Mouse (Mus musculus) gastrocnemius, postnatal 10 days (tissue): Measurements from ENCODE around the gene Mtmr6. TPM values are rescaled to one million over a fixed set of nuclear protein-coding genes. Genes with fewer than 3 reads are reported as not detected.

Experiments used
- DNase-seq: peaks from one replicate; pipeline ENCODE4 v3.0.0; 2021; ENCODE audit warnings: mixed read lengths
- long read RNA-seq, 2 experiments: library from polyadenylated mRNA; stranded (forward); transcript quantifications; one replicate each; pipeline ENCODE4 v2.0.0; 2021
- total RNA-seq, 2 experiments: library from RNA; stranded (reverse); gene quantifications; 2 replicates each; pipeline ENCODE4 v1.2.3; 2021

Gene Mtmr6
- 10 to 100 TPM; 28.1 to 29.9 TPM for total RNA-seq
- long read RNA-seq, experiment 1, transcript Mtmr6-201 (14 exons, 3,813 nt) = major isoform, 66 of 79 reads
- long read RNA-seq, experiment 1, partial matches to known transcripts = 1 of 79 reads
- long read RNA-seq, experiment 1, other reads (novel, unspliced or antisense) = 11 of 79 reads
- long read RNA-seq, experiment 2, transcript Mtmr6-201 (14 exons, 3,813 nt) = major isoform, 54 of 65 reads
- long read RNA-seq, experiment 2, partial matches to known transcripts = 5 of 65 reads
- long read RNA-seq, experiment 2, other reads (novel, unspliced or antisense) = 6 of 65 reads

GRCm38 (mm10) chr14:60264990-60265876 is at the start of gene Mtmr6:
Gene Mtmr6 (plus strand): TSS chr14:60265228.
- DNase-seq = peak; percentile 89

GRCm38 (mm10) chr14:60216125-60216524 is 48.9 kb upstream of the Mtmr6 start:
- DNase-seq = no peak

GRCm38 (mm10) chr14:60217616-60218015 is 47.4 kb upstream of the Mtmr6 start:
- DNase-seq = no peak

GRCm38 (mm10) chr14:60219886-60220285 is 45.1 kb upstream of the Mtmr6 start:
- DNase-seq = no peak

- DNase-seq = no peak
These were observed 26.5 kb upstream of the Mtmr6 start for GRCm38 (mm10) chr14:60238551-60238950.

GRCm38 (mm10) chr14:60250366-60250765 is 14.7 kb upstream of the Mtmr6 start:
- no peak for DNase-seq

GRCm38 (mm10) chr14:60250879-60251278 is 14.1 kb upstream of the Mtmr6 start:
- no peak for DNase-seq

GRCm38 (mm10) chr14:60251281-60252003 is 13.6 kb upstream of the Mtmr6 start, which contains the start of the genes Nupl1 and Gm49336:
Gene Nupl1 (minus strand): TSS chr14:60251431.
Gene Gm49336 (minus strand): TSS chr14:60251507.
- peak; percentile 98 for DNase-seq

- peak; percentile 5 for DNase-seq
These were observed 12.7 kb upstream of the Mtmr6 start for GRCm38 (mm10) chr14:60252004-60253000.

- no peak for DNase-seq
These were observed 11.6 kb upstream of the Mtmr6 start for GRCm38 (mm10) chr14:60253466-60253865.

GRCm38 (mm10) chr14:60254774-60255173 is 10.3 kb upstream of the Mtmr6 start:
- DNase-seq = no peak

- DNase-seq = no peak
These were observed 8.7 kb upstream of the Mtmr6 start for GRCm38 (mm10) chr14:60256356-60256755.

GRCm38 (mm10) chr14:60257101-60257500 is 7.9 kb upstream of the Mtmr6 start:
- no peak for DNase-seq

- DNase-seq = no peak
These were observed 7.2 kb upstream of the Mtmr6 start for GRCm38 (mm10) chr14:60257851-60258250.

GRCm38 (mm10) chr14:60262316-60262715 is 2.7 kb upstream of the Mtmr6 start:
- DNase-seq = no peak

- DNase-seq = no peak
These were observed 4.3 kb downstream of the Mtmr6 start for GRCm38 (mm10) chr14:60269333-60269732.

GRCm38 (mm10) chr14:60273346-60273745 is 8.3 kb downstream of the Mtmr6 start:
- DNase-seq = no peak

- no peak for DNase-seq
These were observed 10.6 kb downstream of the Mtmr6 start for GRCm38 (mm10) chr14:60275301-60276276.

- no peak for DNase-seq
These were observed 21.3 kb downstream of the Mtmr6 start for GRCm38 (mm10) chr14:60286194-60286863.
